Mouse (Mus musculus): ENCODE data around the gene Adpgk. TPM values are rescaled to one million over a fixed set of nuclear protein-coding genes. Genes with fewer than 3 reads are reported as not detected.

Adpgk gene
- total and polyA plus RNA-seq, 3 experiments: 26.2 to 29.8 TPM; not detected in 1

GRCm38 (mm10) chr9:59246456-59247029, 44.8 kb upstream of the Adpgk start:
- Histone ChIP-seq H3K79me2 (ENCODE audit: control insufficient read depth, insufficient read depth, low read length, poor library complexity) (no peaks in the 10 kb centered on the region), H3K4me1 (ENCODE audit: control insufficient read depth in 1 of 2, insufficient read depth in 2 of 2, low read length in 2 of 2) (no peaks in the 10 kb centered on the region), H3K9ac (ENCODE audit: control insufficient read depth, low read depth, low read length, poor library complexity, severe bottlenecking) (no peak overlapping the region), H3K27me3 (ENCODE audit: control insufficient read depth in 1 of 2, insufficient read depth in 2 of 2, low read length in 2 of 2) (peaks cover 0 to 6% of the 10 kb centered on the region in 2 experiments; a peak in 2 of 4 replicates), H3K27ac (ENCODE audit: control insufficient read depth, low read depth, low read length) (no peak overlapping the region), H3K4me3 (ENCODE audit: control insufficient read depth in 1 of 2, insufficient read depth in 1 of 2, low read depth in 2 of 2, low read length in 2 of 2) (no peak overlapping the region), H3K9me3 (replicated peaks; ENCODE audit: insufficient read depth, low read length) (no peaks in the 10 kb centered on the region), H3K36me3 (ENCODE audit: control insufficient read depth in 1 of 2, insufficient read depth in 2 of 2, low read length in 2 of 2) (no peaks in the 10 kb centered on the region)
- no peak for DNase-seq (ENCODE audit: low read depth, low spot score)
- TF ChIP-seq POLR2AphosphoS2 (IDR thresholded peaks at IDR 0.05; ENCODE audit: low read length): no peak
- TF ChIP-seq ETS1 (IDR thresholded peaks at IDR 0.05; ENCODE audit: low read depth, low read length): no peak
- TF ChIP-seq ZKSCAN1 (IDR thresholded peaks at IDR 0.05; ENCODE audit: low read depth, low read length): no peak
- TF ChIP-seq ZC3H11A (IDR thresholded peaks at IDR 0.05; ENCODE audit: low read depth, low read length): no peak
- no peak for TF ChIP-seq CTCF (IDR thresholded peaks at IDR 0.05 in 2 of 3, conservative IDR thresholded peaks at IDR 0.05 in 1 of 3; ENCODE audit: control insufficient read depth in 1 of 3, insufficient read depth in 1 of 3, low read depth in 2 of 3, low read length in 3 of 3, poor library complexity in 1 of 3, severe bottlenecking in 1 of 3)
- no peak for TF ChIP-seq KAT2A (conservative IDR thresholded peaks at IDR 0.05; ENCODE audit: low read depth, low read length)
- no peak for TF ChIP-seq SIN3A (IDR thresholded peaks at IDR 0.05; ENCODE audit: low read length)
- TF ChIP-seq JUND (IDR thresholded peaks at IDR 0.05; ENCODE audit: low read depth, low read length): no peak

- TF ChIP-seq CHD1 (IDR thresholded peaks at IDR 0.05; ENCODE audit: low read depth, low read length) (no peak), SMC3 (IDR thresholded peaks at IDR 0.05; ENCODE audit: low read depth, low read length) (no peak), UBTF (IDR thresholded peaks at IDR 0.05; ENCODE audit: borderline replicate concordance, insufficient read depth, low read depth, low read length) (no peak)
- H3K4me1 ChIP-seq (ENCODE audit: control insufficient read depth in 1 of 2, insufficient read depth in 2 of 2, low read length in 2 of 2): no peaks in the 10 kb centered on the region
- H3K9ac ChIP-seq (ENCODE audit: control insufficient read depth, low read depth, low read length, poor library complexity, severe bottlenecking): no peak overlapping the region
- no peaks in the 10 kb centered on the region for H3K79me2 ChIP-seq (ENCODE audit: control insufficient read depth, insufficient read depth, low read length, poor library complexity)
- H3K36me3 ChIP-seq (ENCODE audit: control insufficient read depth in 1 of 2, insufficient read depth in 2 of 2, low read length in 2 of 2): no peaks in the 10 kb centered on the region
- no peak for DNase-seq (ENCODE audit: low read depth, low spot score)
- H3K4me3 ChIP-seq (ENCODE audit: control insufficient read depth in 1 of 2, insufficient read depth in 1 of 2, low read depth in 2 of 2, low read length in 2 of 2): no peak overlapping the region
- H3K27ac ChIP-seq (ENCODE audit: control insufficient read depth, low read depth, low read length): no peak overlapping the region
- H3K27me3 ChIP-seq (ENCODE audit: control insufficient read depth in 1 of 2, insufficient read depth in 2 of 2, low read length in 2 of 2): peaks cover 0 to 2% of the 10 kb centered on the region in 2 experiments; a peak in 2 of 4 replicates
- no peaks in the 10 kb centered on the region for H3K9me3 ChIP-seq (replicated peaks; ENCODE audit: insufficient read depth, low read length)
Measured at GRCm38 (mm10) chr9:59249359-59249758, 42.0 kb upstream of the Adpgk start.

- no peaks in the 10 kb centered on the region for H3K9me3 ChIP-seq (replicated peaks; ENCODE audit: insufficient read depth, low read length)
- no peaks in the 10 kb centered on the region for H3K79me2 ChIP-seq (ENCODE audit: control insufficient read depth, insufficient read depth, low read length, poor library complexity)
- TF ChIP-seq CTCF (IDR thresholded peaks at IDR 0.05 in 2 of 3, conservative IDR thresholded peaks at IDR 0.05 in 1 of 3; ENCODE audit: control insufficient read depth in 1 of 3, insufficient read depth in 1 of 3, low read depth in 2 of 3, low read length in 3 of 3, poor library complexity in 1 of 3, severe bottlenecking in 1 of 3): peak in 2 of 3 experiments; percentile 38 to 48; a peak in 4 of 6 replicates
- no peak for TF ChIP-seq NELFE (IDR thresholded peaks at IDR 0.05; ENCODE audit: low read depth, low read length)
- TF ChIP-seq RAD21 (IDR thresholded peaks at IDR 0.05; ENCODE audit: low read depth, low read length): peak; percentile 60
- peak; percentile 38 for TF ChIP-seq SMC3 (IDR thresholded peaks at IDR 0.05; ENCODE audit: low read depth, low read length)
- H3K36me3 ChIP-seq (ENCODE audit: control insufficient read depth in 1 of 2, insufficient read depth in 2 of 2, low read length in 2 of 2): no peaks in the 10 kb centered on the region
- no peak overlapping the region for H3K9ac ChIP-seq (ENCODE audit: control insufficient read depth, low read depth, low read length, poor library complexity, severe bottlenecking)
- H3K27ac ChIP-seq (ENCODE audit: control insufficient read depth, low read depth, low read length): no peak overlapping the region
- peak; percentile 26 for DNase-seq (ENCODE audit: low read depth, low spot score)
- no peaks in the 10 kb centered on the region for H3K4me1 ChIP-seq (ENCODE audit: control insufficient read depth in 1 of 2, insufficient read depth in 2 of 2, low read length in 2 of 2)
- peaks cover 0 to 2% of the 10 kb centered on the region in 2 experiments; a peak in 2 of 4 replicates for H3K27me3 ChIP-seq (ENCODE audit: control insufficient read depth in 1 of 2, insufficient read depth in 2 of 2, low read length in 2 of 2)
- H3K4me3 ChIP-seq (ENCODE audit: control insufficient read depth in 1 of 2, insufficient read depth in 1 of 2, low read depth in 2 of 2, low read length in 2 of 2): no peak overlapping the region
Measured at GRCm38 (mm10) chr9:59250272-59250671, 41.1 kb upstream of the Adpgk start.
